Mouse (Mus musculus): ENCODE results near the gene Stxbp4. TPM values are rescaled to one million over a fixed set of nuclear protein-coding genes. Genes with fewer than 3 reads are reported as not detected.

The Stxbp4 gene
- polyA plus RNA-seq, 1 experiment from 2014 or later: 41.0 TPM

DNA sequence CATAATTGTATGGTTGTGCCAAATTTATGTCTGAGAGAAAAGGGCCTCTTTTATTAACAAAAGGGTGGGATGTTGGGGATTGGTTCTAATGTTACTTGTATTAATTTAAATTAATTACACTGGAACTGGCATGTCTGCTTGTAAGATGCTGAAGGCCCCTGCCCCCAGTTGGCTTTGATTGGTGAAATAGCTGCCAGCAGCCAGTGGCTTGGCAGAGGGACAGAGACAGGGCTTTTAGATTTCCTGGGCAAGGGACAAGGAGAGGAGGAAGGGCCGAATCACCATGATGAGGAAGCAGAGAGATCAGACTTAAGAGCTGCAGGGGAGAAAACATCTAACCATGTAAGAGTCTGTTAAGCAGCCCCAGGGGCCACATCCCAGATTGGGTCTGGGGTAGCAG is 46.9 kb downstream of the Stxbp4 start:
- H3K27ac ChIP-seq: no peak overlapping the region
- no peak overlapping the region for H3K4me3 ChIP-seq (replicated peaks)
- no peaks in the 10 kb centered on the region for H3K4me1 ChIP-seq
- WGBS: 95% methylated on average over 1 of the region's 1 CpGs
- H3K9me3 ChIP-seq: no peaks in the 10 kb centered on the region
- no peaks in the 10 kb centered on the region for H3K27me3 ChIP-seq
- ATAC-seq (ENCODE audit: low FRiP score): no peak
- H3K4me2 ChIP-seq: no peak overlapping the region
- peaks cover 32% of the 10 kb centered on the region for H3K36me3 ChIP-seq (replicated peaks)
- no peak overlapping the region for H3K9ac ChIP-seq

- WGBS: 95% methylated on average over 8 of the region's 8 CpGs
These were observed 51.7 kb downstream of the Stxbp4 start for GRCm38 (mm10) chr11:90586203-90586602.

GRCm38 (mm10) chr11:90585754-90586153 is 52.1 kb downstream of the Stxbp4 start:
- Histone ChIP-seq H3K4me1 (no peaks in the 10 kb centered on the region), H3K27ac (no peak overlapping the region), H3K4me3 (replicated peaks) (no peak overlapping the region), H3K4me2 (no peak overlapping the region), H3K27me3 (no peaks in the 10 kb centered on the region), H3K9me3 (no peaks in the 10 kb centered on the region), H3K36me3 (replicated peaks) (peaks cover 31% of the 10 kb centered on the region), H3K9ac (no peak overlapping the region)
- WGBS: 90% methylated on average over 2 of the region's 2 CpGs
- ATAC-seq (ENCODE audit: low FRiP score): no peak

More at GRCm38 (mm10) chr11:90586203-90586602, 51.7 kb downstream of the Stxbp4 start:
- Histone ChIP-seq H3K4me3 (replicated peaks) (no peak overlapping the region), H3K27ac (no peak overlapping the region), H3K27me3 (no peaks in the 10 kb centered on the region), H3K4me1 (no peaks in the 10 kb centered on the region), H3K9ac (no peak overlapping the region), H3K36me3 (replicated peaks) (peaks cover 34% of the 10 kb centered on the region), H3K9me3 (no peaks in the 10 kb centered on the region), H3K4me2 (no peak overlapping the region)
- no peak for ATAC-seq (ENCODE audit: low FRiP score)

DNA sequence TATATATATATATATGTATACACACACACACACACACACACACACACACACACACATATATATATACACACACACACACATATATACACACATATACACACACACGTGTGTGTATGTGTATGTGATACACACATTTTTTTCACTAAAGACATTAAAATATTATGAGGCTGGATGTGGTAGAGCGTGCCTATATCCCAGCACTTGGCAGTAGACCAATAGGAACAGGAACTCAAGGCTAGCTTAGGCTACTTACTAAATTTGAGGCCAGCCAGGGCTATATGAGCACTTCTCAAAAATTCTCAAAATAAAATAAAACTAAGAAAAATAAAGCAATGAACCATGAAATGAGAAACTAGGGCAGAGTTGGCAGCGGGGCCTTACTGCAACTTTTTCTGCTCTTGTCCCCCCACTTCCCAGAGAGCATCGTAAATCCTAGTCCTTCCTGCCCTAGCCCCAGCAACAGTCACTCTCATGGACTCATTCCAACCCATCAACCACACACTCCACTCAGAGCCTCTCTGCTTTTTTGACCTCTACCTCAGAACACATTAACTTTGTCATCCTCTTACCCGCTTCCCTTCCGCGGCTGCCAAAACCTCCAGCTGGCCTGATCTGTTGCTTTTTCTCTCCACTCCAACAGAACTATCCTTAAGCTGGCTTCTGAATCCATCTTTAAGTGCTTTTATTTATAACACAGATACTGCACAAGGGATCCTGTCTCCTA is 60.7 kb downstream of the Stxbp4 start:
- H3K4me2 ChIP-seq: no peak overlapping the region
- no peaks in the 10 kb centered on the region for H3K9me3 ChIP-seq
- no peaks in the 10 kb centered on the region for H3K4me1 ChIP-seq
- H3K27ac ChIP-seq: no peak overlapping the region
- 95% methylated on average over 7 of the region's 7 CpGs for WGBS
- ATAC-seq (ENCODE audit: low FRiP score): no peak
- H3K9ac ChIP-seq: no peak overlapping the region
- no peak overlapping the region for H3K4me3 ChIP-seq (replicated peaks)
- peaks cover 25% of the 10 kb centered on the region for H3K36me3 ChIP-seq (replicated peaks)
- H3K27me3 ChIP-seq: no peaks in the 10 kb centered on the region

GRCm38 (mm10) chr11:90576282-90576972 is 61.5 kb downstream of the Stxbp4 start:
- no peak overlapping the region for H3K4me2 ChIP-seq
- H3K4me1 ChIP-seq: no peaks in the 10 kb centered on the region
- H3K4me3 ChIP-seq (replicated peaks): no peak overlapping the region
- ATAC-seq (ENCODE audit: low FRiP score): no peak
- no peaks in the 10 kb centered on the region for H3K27me3 ChIP-seq
- no peak overlapping the region for H3K9ac ChIP-seq
- H3K36me3 ChIP-seq (replicated peaks): peaks cover 29% of the 10 kb centered on the region
- H3K9me3 ChIP-seq: no peaks in the 10 kb centered on the region
- no peak overlapping the region for H3K27ac ChIP-seq
- 90% methylated on average over 8 of the region's 8 CpGs for WGBS

DNA sequence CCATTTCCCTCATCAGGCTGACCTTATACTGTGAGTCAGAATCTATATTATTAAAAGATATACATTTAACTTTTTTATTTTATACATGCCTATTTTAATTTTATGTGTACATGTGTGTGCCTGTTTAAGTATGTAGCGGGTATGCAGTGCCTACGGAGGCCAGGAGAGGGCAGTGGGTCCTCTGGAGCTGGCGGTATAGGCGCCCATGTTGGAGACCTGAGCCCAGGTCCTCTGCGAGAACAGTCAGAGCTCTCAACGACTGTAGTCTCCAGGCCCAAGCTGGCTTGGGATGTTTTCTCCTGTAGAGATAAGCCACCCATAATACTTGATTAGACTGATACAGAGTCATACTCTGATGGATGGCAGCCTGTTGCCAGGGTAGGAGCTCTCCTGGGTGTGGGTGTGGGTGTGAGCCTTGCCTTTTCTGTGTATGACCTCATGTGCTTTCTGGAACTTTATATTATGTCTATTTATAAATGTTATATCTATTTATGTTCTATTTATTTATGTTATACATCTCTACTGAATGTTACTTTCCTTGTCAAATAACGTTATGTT is 62.3 kb downstream of the Stxbp4 start:
- Histone ChIP-seq H3K27ac (no peak overlapping the region), H3K9me3 (no peaks in the 10 kb centered on the region), H3K4me1 (no peaks in the 10 kb centered on the region), H3K9ac (no peak overlapping the region), H3K4me2 (no peak overlapping the region), H3K36me3 (replicated peaks) (peaks cover 37% of the 10 kb centered on the region), H3K27me3 (no peaks in the 10 kb centered on the region), H3K4me3 (replicated peaks) (no peak overlapping the region)
- no peak for ATAC-seq (ENCODE audit: low FRiP score)
- 94% methylated on average over 7 of the region's 7 CpGs for WGBS

DNA sequence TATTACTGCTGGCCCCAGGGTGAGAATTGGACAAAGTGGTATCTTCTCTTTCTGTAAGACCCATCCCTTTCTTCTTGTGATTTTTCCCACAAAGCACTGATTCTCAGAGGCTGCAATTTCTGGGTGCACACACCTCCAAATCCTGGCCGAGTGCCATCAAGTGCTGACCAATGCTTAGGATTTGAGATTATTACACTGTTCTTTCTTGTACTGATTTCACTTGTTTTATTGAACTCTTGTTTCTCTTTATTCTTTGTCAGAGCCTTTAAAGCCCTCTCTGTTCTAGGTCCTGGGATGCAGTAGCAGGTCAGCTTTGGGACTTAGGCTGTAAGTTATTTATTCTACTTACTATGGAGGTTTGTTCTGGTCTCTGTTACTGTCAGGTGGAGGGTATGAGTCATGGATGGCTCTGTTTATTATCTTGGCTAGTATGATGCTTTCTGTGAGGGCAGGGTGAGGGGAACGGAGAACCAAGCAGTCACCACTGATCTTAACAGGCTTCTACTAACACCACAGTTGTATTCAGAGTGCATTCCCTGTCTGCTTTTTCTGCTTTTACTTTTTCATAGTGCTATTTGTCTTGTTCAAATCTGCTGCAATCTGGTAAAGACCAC is 67.1 kb downstream of the Stxbp4 start:
- Histone ChIP-seq H3K4me2 (no peak overlapping the region), H3K36me3 (replicated peaks) (peaks cover 40% of the 10 kb centered on the region), H3K27me3 (no peaks in the 10 kb centered on the region), H3K4me3 (replicated peaks) (no peak overlapping the region), H3K9me3 (no peaks in the 10 kb centered on the region), H3K4me1 (no peaks in the 10 kb centered on the region), H3K9ac (no peak overlapping the region), H3K27ac (no peak overlapping the region)
- no peak for ATAC-seq (ENCODE audit: low FRiP score)
- WGBS: 92% methylated on average over 2 of the region's 2 CpGs

- WGBS: 90% methylated on average over 9 of the region's 9 CpGs
- no peak overlapping the region for H3K9ac ChIP-seq
- H3K27me3 ChIP-seq: peaks cover 11% of the 10 kb centered on the region
- H3K4me3 ChIP-seq (replicated peaks): no peak overlapping the region
- H3K4me2 ChIP-seq: no peak overlapping the region
- H3K9me3 ChIP-seq: no peaks in the 10 kb centered on the region
- no peak overlapping the region for H3K27ac ChIP-seq
- no peak for ATAC-seq (ENCODE audit: low FRiP score)
- no peaks in the 10 kb centered on the region for H3K36me3 ChIP-seq (replicated peaks)
- no peaks in the 10 kb centered on the region; the same call in 1 of the 2 replicates for H3K4me1 ChIP-seq
These were observed 79.4 kb downstream of the Stxbp4 start for GRCm38 (mm10) chr11:90558359-90559047.

- no peaks in the 10 kb centered on the region for H3K9me3 ChIP-seq
- H3K27me3 ChIP-seq: peaks cover 18% of the 10 kb centered on the region
- H3K9ac ChIP-seq: no peak overlapping the region
- 76% methylated on average over 4 of the region's 4 CpGs for WGBS
- H3K4me1 ChIP-seq: peaks cover 19% of the 10 kb centered on the region
- no peak overlapping the region for H3K4me2 ChIP-seq
- no peak for ATAC-seq (ENCODE audit: low FRiP score)
- H3K27ac ChIP-seq: no peak overlapping the region
- H3K4me3 ChIP-seq (replicated peaks): no peak overlapping the region
- H3K36me3 ChIP-seq (replicated peaks): no peaks in the 10 kb centered on the region
These were observed 81.4 kb downstream of the Stxbp4 start for GRCm38 (mm10) chr11:90556517-90556916.

- H3K4me3 ChIP-seq (replicated peaks): no peak overlapping the region
- WGBS: 59% methylated on average over 5 of the region's 5 CpGs
- no peaks in the 10 kb centered on the region for H3K36me3 ChIP-seq (replicated peaks)
- no peak overlapping the region for H3K27ac ChIP-seq
- H3K27me3 ChIP-seq: peaks cover 39% of the 10 kb centered on the region
- no peak overlapping the region for H3K9ac ChIP-seq
- peaks cover 27% of the 10 kb centered on the region for H3K4me1 ChIP-seq
- H3K9me3 ChIP-seq: no peaks in the 10 kb centered on the region
- no peak overlapping the region for H3K4me2 ChIP-seq
- ATAC-seq (ENCODE audit: low FRiP score): no peak
These were observed 83.9 kb downstream of the Stxbp4 start for GRCm38 (mm10) chr11:90553963-90554362.

DNA sequence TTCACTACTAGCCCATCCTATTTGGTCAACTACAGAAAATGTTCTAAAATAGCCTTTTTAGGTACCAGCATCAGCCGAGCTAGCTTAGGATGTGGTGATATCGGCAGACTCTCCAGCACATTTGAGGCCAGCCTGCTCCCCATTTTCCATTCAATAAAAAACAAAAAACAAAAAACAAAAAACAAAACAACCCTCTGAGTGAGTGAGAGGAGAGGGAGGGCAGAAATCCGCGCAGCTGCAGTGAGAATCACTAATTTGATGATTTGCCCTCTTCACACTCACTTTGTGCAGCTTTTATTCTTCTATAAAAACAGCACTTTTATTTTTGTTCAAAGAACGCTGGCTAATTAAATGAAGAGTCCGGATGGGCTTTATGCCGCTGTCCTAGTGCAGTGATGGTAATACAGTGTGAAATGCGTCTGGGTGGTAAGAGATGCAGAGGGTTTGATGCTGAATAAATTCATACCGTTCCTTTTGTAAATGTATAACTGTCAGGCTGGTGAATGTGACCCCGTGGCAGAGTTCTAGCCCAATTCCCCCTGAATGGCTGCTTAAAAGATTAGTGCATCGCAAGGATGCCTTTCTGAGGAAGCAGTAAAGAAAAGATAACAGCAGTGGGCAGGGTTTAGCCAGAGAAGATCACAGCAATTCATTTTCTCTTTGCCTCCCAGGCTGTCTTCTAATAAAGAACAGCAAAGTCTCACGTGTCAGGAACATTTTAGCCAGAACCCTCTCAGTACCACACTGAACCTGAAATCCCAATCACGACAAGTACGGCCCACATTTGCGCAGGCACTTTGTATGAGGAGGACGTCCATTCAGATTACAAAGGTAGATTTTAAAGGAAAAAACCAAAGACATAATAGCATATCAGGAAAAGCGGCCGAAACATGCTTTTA is 85.3 kb downstream of the Stxbp4 start:
- peaks cover 39% of the 10 kb centered on the region for H3K4me1 ChIP-seq
- no peak overlapping the region for H3K4me3 ChIP-seq (replicated peaks)
- 23% methylated on average over 18 of the region's 18 CpGs for WGBS
- ATAC-seq (ENCODE audit: low FRiP score): no peak; the same call in 1 of the 2 replicates
- no peak overlapping the region for H3K9ac ChIP-seq
- peak overlapping the region; percentile 50; the same call in 1 of the 2 replicates for H3K27ac ChIP-seq
- no peaks in the 10 kb centered on the region for H3K36me3 ChIP-seq (replicated peaks)
- H3K4me2 ChIP-seq: peak overlapping the region; percentile 15; the same call in 1 of the 2 replicates
- H3K9me3 ChIP-seq: no peaks in the 10 kb centered on the region
- peaks cover 39% of the 10 kb centered on the region for H3K27me3 ChIP-seq

All from forebrain, embryonic 12.5 days (tissue).